ENCODE assay signal across 8 mouse cellular contexts in the genomic region with DNA sequence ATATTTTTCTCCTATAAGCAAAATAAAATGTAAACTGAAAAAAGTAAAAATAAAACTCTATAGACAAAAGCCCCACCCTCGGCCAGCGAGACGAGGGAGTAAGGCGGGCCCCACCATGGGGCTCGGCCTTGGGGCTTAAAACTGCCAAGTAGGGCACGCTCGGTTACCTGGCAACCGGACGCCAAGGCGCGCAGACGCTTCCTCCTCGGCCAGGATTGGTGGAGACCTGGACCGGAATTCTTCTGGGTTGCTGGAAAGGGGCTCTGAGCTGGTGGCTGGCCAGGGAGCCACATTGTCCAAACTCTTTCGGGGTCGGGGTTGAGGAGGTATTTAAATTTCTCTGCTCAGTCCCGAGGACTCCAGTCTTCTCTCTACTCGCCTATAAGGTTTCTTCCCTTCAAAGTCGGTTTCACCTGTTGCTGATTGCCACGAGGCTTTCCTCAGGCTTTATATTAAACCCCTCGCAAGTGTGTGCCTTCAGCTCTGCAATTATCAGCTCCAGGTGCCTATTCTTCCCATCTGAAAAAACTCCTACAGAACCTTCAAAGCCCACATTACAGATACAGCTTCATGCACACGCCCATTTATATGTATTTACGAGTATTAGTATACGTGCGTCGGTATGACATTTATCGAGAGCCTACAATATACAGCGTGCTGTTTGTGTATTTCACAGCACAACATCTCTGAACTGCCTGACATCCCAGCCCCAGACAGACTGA. TPM values are rescaled to one million over a fixed set of nuclear protein-coding genes. Genes with fewer than 3 reads are reported as not detected.
DNase-seq lines count a peak whose midpoint lies in the region; ATAC-seq and TF ChIP-seq lines count a peak whose summit lies in the region.

TSS of gene Ccdc60 (minus strand) at position 137 of the 722 bp plus-strand sequence.

- no peak for TF ChIP-seq EP300 in stomach, postnatal 0 days (optimal IDR thresholded peaks at IDR 0.05)

- no peak for DNase-seq in heart, adult 8-10 months (ENCODE audit: low spot score)
- DNase-seq in lung, postnatal 14 days: peak; percentile 12
- peak; percentile 55 for DNase-seq in stomach, postnatal 0 days (ENCODE audit: low spot score)
- no peak for DNase-seq in left cerebral cortex, adult 8-10 months (ENCODE audit: low spot score in 2 of 2)
- DNase-seq in frontal cortex, postnatal 36 days (ENCODE audit: low spot score in 2 of 2): no peak

- H3K4me1 ChIP-seq in heart, embryonic 12.5 days (replicated peaks): peaks cover 21% of the 10 kb centered on the region
- H3K4me1 ChIP-seq in forebrain, embryonic 12.5 days: peaks cover 31% of the 10 kb centered on the region
- H3K4me1 ChIP-seq in intestine, postnatal 0 days (replicated peaks; ENCODE audit: control insufficient read depth, insufficient read depth, low read length): no peaks in the 10 kb centered on the region
- peaks cover 3% of the 10 kb centered on the region; the same call in 1 of the 2 replicates for H3K4me1 ChIP-seq in stomach, postnatal 0 days (replicated peaks; ENCODE audit: control insufficient read depth, insufficient read depth)

- peak within 1 kb of the TSS; percentile 25; the same call in 1 of the 2 replicates for H3K9ac ChIP-seq in heart, embryonic 12.5 days
- peak within 1 kb of the TSS; percentile 25; the same call in 1 of the 2 replicates for H3K9ac ChIP-seq in forebrain, embryonic 12.5 days
- no peak within 1 kb of the TSS for H3K9ac ChIP-seq in intestine, postnatal 0 days (ENCODE audit: low read depth, low read length)
- peak within 1 kb of the TSS; percentile 27; the same call in 1 of the 2 replicates for H3K9ac ChIP-seq in stomach, postnatal 0 days (ENCODE audit: low read length)

- peak; percentile 63; the same call in 1 of the 2 replicates for ATAC-seq in heart, embryonic 12.5 days (ENCODE audit: insufficient number of reproducible peaks, low FRiP score)
- peak; percentile 68 for ATAC-seq in forebrain, embryonic 12.5 days (ENCODE audit: low FRiP score)
- no peak for ATAC-seq in intestine, postnatal 0 days
- peak; percentile 51; the same call in 1 of the 2 replicates for ATAC-seq in stomach, postnatal 0 days (ENCODE audit: low FRiP score, low TSS enrichment)

- no peaks in the 10 kb centered on the region for H3K27me3 ChIP-seq in heart, embryonic 12.5 days (replicated peaks)
- peaks cover 71% of the 10 kb centered on the region for H3K27me3 ChIP-seq in forebrain, embryonic 12.5 days
- no peaks in the 10 kb centered on the region for H3K27me3 ChIP-seq in intestine, postnatal 0 days (replicated peaks; ENCODE audit: control insufficient read depth, insufficient read depth, low read length)
- no peaks in the 10 kb centered on the region for H3K27me3 ChIP-seq in stomach, postnatal 0 days (ENCODE audit: control insufficient read depth, insufficient read depth, low read length)

- WGBS in heart, embryonic 12.5 days: 8% methylated on average over 28 of the region's 28 CpGs
- 5% methylated on average over 28 of the region's 28 CpGs for WGBS in forebrain, embryonic 12.5 days
- WGBS in intestine, postnatal 0 days: 5% methylated on average over 28 of the region's 28 CpGs
- WGBS in stomach, postnatal 0 days: 5% methylated on average over 28 of the region's 28 CpGs

- peak within 1 kb of the TSS; percentile 37 for H3K4me3 ChIP-seq in heart, embryonic 12.5 days
- peak within 1 kb of the TSS; percentile 15; the same call in 1 of the 2 replicates for H3K4me3 ChIP-seq in forebrain, embryonic 12.5 days (replicated peaks)
- peak within 1 kb of the TSS; percentile 22 for H3K4me3 ChIP-seq in intestine, postnatal 0 days (ENCODE audit: low read depth, low read length)
- peak within 1 kb of the TSS; percentile 17; the same call in 1 of the 2 replicates for H3K4me3 ChIP-seq in stomach, postnatal 0 days (ENCODE audit: low read depth, low read length)

- no peak for TF ChIP-seq CTCF in intestine, postnatal 0 days (IDR thresholded peaks at IDR 0.05; ENCODE audit: low read depth)
- no peak for TF ChIP-seq CTCF in stomach, postnatal 0 days (IDR thresholded peaks at IDR 0.05; ENCODE audit: low read depth)

- H3K36me3 ChIP-seq in heart, embryonic 12.5 days: no peaks in the 10 kb centered on the region
- H3K36me3 ChIP-seq in forebrain, embryonic 12.5 days (replicated peaks): no peaks in the 10 kb centered on the region
- no peaks in the 10 kb centered on the region for H3K36me3 ChIP-seq in intestine, postnatal 0 days (ENCODE audit: control insufficient read depth, insufficient read depth)
- H3K36me3 ChIP-seq in stomach, postnatal 0 days (ENCODE audit: control insufficient read depth, insufficient read depth, low read length): no peaks in the 10 kb centered on the region

- peak within 1 kb of the TSS; percentile 71 for H3K4me2 ChIP-seq in heart, embryonic 12.5 days
- H3K4me2 ChIP-seq in forebrain, embryonic 12.5 days: peak within 1 kb of the TSS; percentile 39
- H3K4me2 ChIP-seq in intestine, postnatal 0 days (replicated peaks; ENCODE audit: low read depth): peak within 1 kb of the TSS; percentile 61
- H3K4me2 ChIP-seq in stomach, postnatal 0 days (replicated peaks; ENCODE audit: low read depth): peak within 1 kb of the TSS; percentile 52

- no peak within 1 kb of the TSS for H3K27ac ChIP-seq in heart, embryonic 12.5 days (ENCODE audit: poor library complexity, severe bottlenecking)
- H3K27ac ChIP-seq in forebrain, embryonic 12.5 days: no peak within 1 kb of the TSS
- no peak within 1 kb of the TSS for H3K27ac ChIP-seq in intestine, postnatal 0 days (ENCODE audit: low read depth, low read length)
- H3K27ac ChIP-seq in stomach, postnatal 0 days (replicated peaks): no peak within 1 kb of the TSS

- H3K9me3 ChIP-seq in heart, embryonic 12.5 days (replicated peaks): no peaks in the 10 kb centered on the region
- no peaks in the 10 kb centered on the region for H3K9me3 ChIP-seq in forebrain, embryonic 12.5 days
- H3K9me3 ChIP-seq in intestine, postnatal 0 days (ENCODE audit: control insufficient read depth): no peaks in the 10 kb centered on the region
- H3K9me3 ChIP-seq in stomach, postnatal 0 days (ENCODE audit: control insufficient read depth, low read length): no peaks in the 10 kb centered on the region

RNA-seq across cellular contexts. Expression of gene Ccdc60, which starts in this region (rescaled TPM):
- polyA plus RNA-seq in heart, embryonic 12.5 days (2016; fragmentation: Nextera tagmentation; extraction: Ambion mirVana): 0.46 and 0.52 TPM in 2 replicates
- total RNA-seq in heart, adult 8-10 months (2022): not detected
- polyA plus RNA-seq in forebrain, embryonic 12.5 days (2016; fragmentation: Nextera tagmentation; extraction: Ambion mirVana): 0.62 and 1.2 TPM in 2 replicates
- polyA plus RNA-seq in intestine, postnatal 0 days (2015; fragmentation: Nextera tagmentation; extraction: Ambion mirVana): 0.72 and 0.77 TPM in 2 replicates
- 1.3 and 1.4 TPM in 2 replicates for polyA plus RNA-seq in stomach, postnatal 0 days (2015; fragmentation: Nextera tagmentation; extraction: Ambion mirVana)
- under 1 TPM; 0.21 to 0.44 (median 0.31) TPM for total RNA-seq in left cerebral cortex, adult 8-10 months (2022)

Comparison
In these comparisons a context has a peak if more than half of its experiments do, and no peak if none do; other contexts are left out.
1. Peak in ATAC-seq, H3K4me3 ChIP-seq, H3K9ac ChIP-seq and H3K4me2 ChIP-seq in heart, embryonic 12.5 days; RNA of the gene not detected or under 1 TPM.
2. DNase-seq: peak in lung, postnatal 14 days (single experiment) and stomach, postnatal 0 days (single experiment); none in heart, adult 8-10 months (single experiment), left cerebral cortex, adult 8-10 months (0 of 2) and frontal cortex, postnatal 36 days (0 of 2).
3. Peak in every context shown above with its lines, with median percentiles within 50 percentile points of each other: H3K4me2 ChIP-seq and H3K4me3 ChIP-seq.